Mouse (Mus musculus) G1E (cell line): ENCODE measurements at regions not wholly inside any gene's neighbourhood (a gene's known extent, or its start where the extent isn't known, plus 50 kb on each side); places are given as distances from the start of the nearest gene placed in this dataset.

Experiments used
- CTCF ChIP-seq: IDR thresholded peaks from 2 replicates; pipeline ENCODE4 v1.5.1; 2012; ENCODE audit warnings: low read depth, low read length, inconsistent platforms, mixed read lengths
- GATA1 ChIP-seq: IDR thresholded peaks from 2 replicates; pipeline ENCODE4 v1.6.1; 2012; ENCODE audit warnings: borderline replicate concordance, low read length, inconsistent platforms, mixed read lengths
- POLR2AphosphoS5 ChIP-seq: IDR thresholded peaks from 2 replicates; pipeline ENCODE4 v1.6.1; 2012; ENCODE audit warnings: low read depth, low read length, inconsistent platforms; ENCODE audit not compliant: insufficient replicate concordance
- TAL1 ChIP-seq: conservative IDR thresholded peaks from 2 replicates; pipeline ENCODE4 v1.6.1; 2012; ENCODE audit warnings: low read depth, low read length, inconsistent platforms, mixed read lengths

GRCm38 (mm10) chr16:63155300-63155821 is 301.3 kb downstream of the Pros1 start:
- TF ChIP-seq GATA1: no peak
- no peak for TF ChIP-seq CTCF
- no peak for TF ChIP-seq TAL1
- no peak for TF ChIP-seq POLR2AphosphoS5
